Mouse (Mus musculus): ENCODE results near the gene Higd2a. TPM values are rescaled to one million over a fixed set of nuclear protein-coding genes. Genes with fewer than 3 reads are reported as not detected.
A peak's percentile ranks its signal among the peaks of the same experiment; 100 is the strongest.

Higd2a gene
- total and polyA plus RNA-seq, 2 experiments from 2014 or later = 177 to 362 TPM

GRCm38 (mm10) chr13:54603501-54603900 lies 13.5 kb downstream of the Higd2a start:
- peaks cover 21% of the 10 kb centered on the region; the same call in 1 of the 2 replicates for H3K36me3 ChIP-seq (ENCODE audit: insufficient read depth, low read length)
- H3K4me1 ChIP-seq (ENCODE audit: insufficient read depth, low read length) = peaks cover 6% of the 10 kb centered on the region
- H3K9ac ChIP-seq (replicated peaks; ENCODE audit: low read length) = no peak overlapping the region
- ATAC-seq (no peak), DNase-seq (ENCODE audit: low spot score) (peak; percentile 16)
- H3K27ac ChIP-seq = no peak overlapping the region
- H3K27me3 ChIP-seq (ENCODE audit: insufficient read depth, low read length) = no peaks in the 10 kb centered on the region
- H3K4me2 ChIP-seq (ENCODE audit: low read depth, low read length) = no peak overlapping the region
- no peak for TF ChIP-seq CTCF (IDR thresholded peaks at IDR 0.05; ENCODE audit: low read depth)
- no peak overlapping the region for H3K4me3 ChIP-seq (ENCODE audit: low read length)
- H3K9me3 ChIP-seq (ENCODE audit: low read length) = no peaks in the 10 kb centered on the region

GRCm38 (mm10) chr13:54604221-54604620 lies 14.2 kb downstream of the Higd2a start:
- Histone ChIP-seq H3K27me3 (ENCODE audit: insufficient read depth, low read length) (no peaks in the 10 kb centered on the region), H3K4me1 (ENCODE audit: insufficient read depth, low read length) (peaks cover 13% of the 10 kb centered on the region), H3K9ac (replicated peaks; ENCODE audit: low read length) (no peak overlapping the region), H3K4me2 (ENCODE audit: low read depth, low read length) (no peak overlapping the region), H3K36me3 (ENCODE audit: insufficient read depth, low read length) (peaks cover 20% of the 10 kb centered on the region; the same call in 1 of the 2 replicates), H3K4me3 (ENCODE audit: low read length) (no peak overlapping the region), H3K9me3 (ENCODE audit: low read length) (no peaks in the 10 kb centered on the region), H3K27ac (no peak overlapping the region)
- TF ChIP-seq CTCF (IDR thresholded peaks at IDR 0.05; ENCODE audit: low read depth) = no peak
- ATAC-seq (no peak), DNase-seq (ENCODE audit: low spot score) (no peak)
- 52% methylated on average over 4 of the region's 4 CpGs for WGBS

- Histone ChIP-seq H3K4me2 (ENCODE audit: low read depth, low read length) (no peak overlapping the region), H3K27me3 (ENCODE audit: insufficient read depth, low read length) (no peaks in the 10 kb centered on the region), H3K9ac (replicated peaks; ENCODE audit: low read length) (no peak overlapping the region), H3K36me3 (ENCODE audit: insufficient read depth, low read length) (peaks cover 20% of the 10 kb centered on the region; the same call in 1 of the 2 replicates), H3K4me3 (ENCODE audit: low read length) (no peak overlapping the region), H3K27ac (no peak overlapping the region), H3K9me3 (ENCODE audit: low read length) (no peaks in the 10 kb centered on the region), H3K4me1 (ENCODE audit: insufficient read depth, low read length) (peaks cover 20% of the 10 kb centered on the region)
- ATAC-seq (no peak), DNase-seq (ENCODE audit: low spot score) (no peak)
- 78% methylated on average over 5 of the region's 5 CpGs for whole genome bisulfite sequencing
- TF ChIP-seq CTCF (IDR thresholded peaks at IDR 0.05; ENCODE audit: low read depth) = no peak
Observed at GRCm38 (mm10) chr13:54605426-54605825, 15.4 kb downstream of the Higd2a start.

GRCm38 (mm10) chr13:54607204-54607603 lies 17.2 kb downstream of the Higd2a start:
- Histone ChIP-seq H3K4me3 (ENCODE audit: low read length) (no peak overlapping the region), H3K9ac (replicated peaks; ENCODE audit: low read length) (no peak overlapping the region), H3K36me3 (ENCODE audit: insufficient read depth, low read length) (0 out of 2 replicates have a peak, but pooled peaks cover 13% of the 10 kb centered on the region), H3K27ac (no peak overlapping the region), H3K4me2 (ENCODE audit: low read depth, low read length) (no peak overlapping the region), H3K9me3 (ENCODE audit: low read length) (no peaks in the 10 kb centered on the region), H3K4me1 (ENCODE audit: insufficient read depth, low read length) (peaks cover 20% of the 10 kb centered on the region), H3K27me3 (ENCODE audit: insufficient read depth, low read length) (no peaks in the 10 kb centered on the region)
- no peak for TF ChIP-seq CTCF (IDR thresholded peaks at IDR 0.05; ENCODE audit: low read depth)
- no peak for ATAC-seq
- no peak for DNase-seq (ENCODE audit: low spot score)
- WGBS = 72% methylated on average over 5 of the region's 5 CpGs

- WGBS = 45% methylated on average over 3 of the region's 3 CpGs
- peak overlapping the region; percentile 74 for H3K4me2 ChIP-seq (ENCODE audit: low read depth, low read length)
- H3K9me3 ChIP-seq (ENCODE audit: low read length) = no peaks in the 10 kb centered on the region
- no peak for DNase-seq (ENCODE audit: low spot score)
- no peak for TF ChIP-seq CTCF (IDR thresholded peaks at IDR 0.05; ENCODE audit: low read depth)
- no peak for ATAC-seq
- 0 out of 2 replicates have a peak overlapping the region, but pooled peaks have one; percentile 19 for H3K4me3 ChIP-seq (ENCODE audit: low read length)
- no peaks in the 10 kb centered on the region for H3K27me3 ChIP-seq (ENCODE audit: insufficient read depth, low read length)
- peaks cover 20% of the 10 kb centered on the region for H3K4me1 ChIP-seq (ENCODE audit: insufficient read depth, low read length)
- H3K27ac ChIP-seq = no peak overlapping the region
- 0 out of 2 replicates have a peak, but pooled peaks cover 13% of the 10 kb centered on the region for H3K36me3 ChIP-seq (ENCODE audit: insufficient read depth, low read length)
- no peak overlapping the region for H3K9ac ChIP-seq (replicated peaks; ENCODE audit: low read length)
Observed at GRCm38 (mm10) chr13:54608002-54608401, 18.0 kb downstream of the Higd2a start.

- 6% methylated on average over 8 of the region's 8 CpGs for WGBS
- Histone ChIP-seq H3K4me1 (ENCODE audit: insufficient read depth, low read length) (peaks cover 20% of the 10 kb centered on the region), H3K9me3 (ENCODE audit: low read length) (no peaks in the 10 kb centered on the region), H3K9ac (replicated peaks; ENCODE audit: low read length) (peak overlapping the region; percentile 44), H3K4me3 (ENCODE audit: low read length) (peak overlapping the region; percentile 19), H3K27me3 (ENCODE audit: insufficient read depth, low read length) (no peaks in the 10 kb centered on the region), H3K27ac (peak overlapping the region; percentile 46), H3K4me2 (ENCODE audit: low read depth, low read length) (peak overlapping the region; percentile 74), H3K36me3 (ENCODE audit: insufficient read depth, low read length) (0 out of 2 replicates have a peak, but pooled peaks cover 9% of the 10 kb centered on the region)
- peak; percentile 61 for DNase-seq (ENCODE audit: low spot score)
- TF ChIP-seq CTCF (IDR thresholded peaks at IDR 0.05; ENCODE audit: low read depth) = no peak
- ATAC-seq = peak; percentile 41; the same call in 1 of the 2 replicates
Observed at GRCm38 (mm10) chr13:54608666-54609065, 18.7 kb downstream of the Higd2a start.

- Histone ChIP-seq H3K27me3 (ENCODE audit: insufficient read depth, low read length) (no peaks in the 10 kb centered on the region), H3K27ac (peak overlapping the region; percentile 46; the same call in 1 of the 2 replicates), H3K36me3 (ENCODE audit: insufficient read depth, low read length) (0 out of 2 replicates have a peak, but pooled peaks cover 9% of the 10 kb centered on the region), H3K4me1 (ENCODE audit: insufficient read depth, low read length) (peaks cover 20% of the 10 kb centered on the region), H3K4me3 (ENCODE audit: low read length) (peak overlapping the region; percentile 19), H3K9ac (replicated peaks; ENCODE audit: low read length) (peak overlapping the region; percentile 44), H3K4me2 (ENCODE audit: low read depth, low read length) (peak overlapping the region; percentile 74), H3K9me3 (ENCODE audit: low read length) (no peaks in the 10 kb centered on the region)
- DNase-seq (ENCODE audit: low spot score) = no peak
- WGBS = 8% methylated on average over 1 of the region's 1 CpGs
- TF ChIP-seq CTCF (IDR thresholded peaks at IDR 0.05; ENCODE audit: low read depth) = no peak
- ATAC-seq = no peak
Observed at GRCm38 (mm10) chr13:54609301-54609700, 19.3 kb downstream of the Higd2a start.

Measured in hindbrain, postnatal 0 days (tissue).